Mouse (Mus musculus) activated CD4-positive, CD25-positive, alpha-beta regulatory T cell, adult 4 months (primary cell): ENCODE measurements around the gene Dmrta2. TPM values are rescaled to one million over a fixed set of nuclear protein-coding genes. Genes with fewer than 3 reads are reported as not detected.
A peak's percentile ranks its signal among the peaks of the same experiment; 100 is the strongest.

Experiments
- ATAC-seq: one replicate; pipeline ENCODE4 v1.8.0; 2017
- polyA plus RNA-seq, 2 experiments: library from polyadenylated mRNA; unstranded; fragments of 100-300 nt; shearing (Covaris generic); gene quantifications; one replicate each; pipeline ENCODE4 v1.2.1; 2017

Gene Dmrta2
- polyA plus RNA-seq, 2 experiments from 2014 or later, result not detected

DNA sequence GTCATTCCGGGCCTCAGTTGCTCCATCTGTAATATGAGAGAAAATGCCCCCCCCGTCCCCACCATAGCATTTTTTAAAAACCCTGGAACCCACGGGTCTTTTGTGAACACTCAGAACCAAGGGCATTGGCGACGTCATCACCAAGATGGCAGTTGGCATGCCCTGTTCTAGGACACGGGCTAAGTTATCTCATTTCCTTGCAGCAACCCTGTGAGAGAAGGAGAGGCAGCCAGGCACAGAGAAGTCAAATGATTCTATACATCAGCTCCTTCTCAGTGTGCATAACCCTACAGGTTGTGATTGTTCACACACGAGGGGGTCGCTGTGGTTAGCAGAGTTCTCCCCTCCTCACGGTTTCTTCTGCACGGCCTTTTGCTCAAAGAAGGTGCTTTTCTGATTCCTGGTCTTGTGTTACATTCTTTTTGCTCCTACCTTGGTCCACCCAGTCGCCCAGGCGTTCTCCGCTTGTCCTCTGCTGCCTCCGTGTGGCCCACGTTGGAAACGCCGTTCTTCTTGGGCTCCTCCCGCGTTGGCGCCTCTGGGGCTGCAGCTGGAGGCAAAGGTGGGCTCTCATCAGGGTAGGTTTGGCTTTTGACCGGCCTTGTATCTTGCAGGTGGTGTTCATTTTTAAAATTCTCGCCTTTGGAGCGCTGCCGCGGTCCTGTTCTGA, 44.2 kb downstream of the Dmrta2 start:
- peak; percentile 71 for ATAC-seq

DNA sequence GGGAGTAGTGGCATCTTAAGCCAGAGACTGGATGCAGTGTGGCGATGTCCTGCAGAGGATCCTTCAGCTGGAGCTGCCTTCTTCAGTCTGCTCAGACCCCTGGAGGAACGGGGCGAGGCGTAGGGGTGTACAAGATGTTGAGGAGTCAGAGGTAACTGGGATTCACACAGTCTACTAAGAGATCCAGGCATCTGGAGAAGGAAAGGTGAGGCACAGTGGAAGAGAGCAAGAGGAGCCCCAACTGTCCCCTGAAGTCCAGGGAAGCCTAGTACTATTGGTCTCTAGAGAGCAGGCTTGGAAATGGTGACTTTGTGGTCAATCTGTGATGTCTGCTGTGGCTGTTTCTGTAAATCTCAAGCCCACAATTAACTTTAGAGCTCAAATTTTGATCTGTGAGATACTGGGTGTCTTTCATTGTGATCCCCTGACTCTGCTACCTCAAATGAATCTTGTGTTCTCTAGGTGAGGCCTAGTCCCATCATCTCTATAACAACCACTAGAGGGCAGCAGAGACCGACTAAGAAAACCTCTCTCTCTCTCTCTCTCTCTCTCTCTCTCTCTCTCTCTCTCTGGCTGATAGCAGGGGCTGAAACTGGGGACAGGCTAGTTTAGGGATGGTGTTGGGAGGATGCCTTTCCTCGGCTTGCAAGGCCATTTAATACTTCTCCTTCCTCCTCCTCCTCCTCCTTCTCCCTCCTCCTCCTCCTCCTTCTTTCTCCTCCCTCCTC, 50.8 kb downstream of the Dmrta2 start:
- ATAC-seq, result no peak

DNA sequence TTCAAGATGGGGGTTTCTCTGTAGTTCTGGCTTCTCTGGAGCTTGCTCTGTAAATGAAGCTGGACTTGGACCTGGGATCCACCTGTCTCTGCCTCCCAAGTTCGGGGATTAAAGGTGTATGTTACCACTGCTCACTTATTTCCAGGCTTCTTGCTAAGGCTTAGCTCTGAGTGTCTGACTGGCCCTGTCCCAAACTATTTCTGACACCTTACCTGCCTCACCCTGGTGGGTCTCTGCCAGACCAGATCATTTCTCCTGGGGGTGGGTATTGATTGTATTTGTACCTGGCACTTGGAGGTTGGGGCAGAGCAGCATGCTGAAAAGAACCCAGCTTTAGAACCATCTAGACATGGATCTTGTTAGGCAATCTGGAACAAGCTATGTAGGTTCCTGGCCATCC, 51.6 kb downstream of the Dmrta2 start:
- ATAC-seq, result no peak
